Mouse (Mus musculus) MEL (cell line): ENCODE data around the gene Gpd2. TPM values are rescaled to one million over a fixed set of nuclear protein-coding genes. Genes with fewer than 3 reads are reported as not detected.

Experiments used
- DNase-seq: peaks from one replicate; pipeline ENCODE4 v3.0.0; 2011; ENCODE audit warnings: low read depth, low spot score
- H3K27ac ChIP-seq: 2 replicates; pipeline ENCODE4 v1.5.1; 2012; ENCODE audit warnings: low read depth, mild to moderate bottlenecking, control low read depth, low read length, moderate library complexity; ENCODE audit not compliant: control insufficient read depth
- H3K27me3 ChIP-seq, 2 experiments: fragments of 150-350 bp in 1 of 2; sonication (generic) in 1 of 2; 2 replicates each; pipeline ENCODE4 v1.6.1; 2012; ENCODE audit warnings: low read length in 2 of 2, mild to moderate bottlenecking in 2 of 2, improper control_type of control experiment in 1 of 2, moderate library complexity in 1 of 2; ENCODE audit not compliant: insufficient read depth in 2 of 2, control insufficient read depth in 1 of 2
- H3K36me3 ChIP-seq, 2 experiments: 2 replicates each; pipeline ENCODE4 v1.6.1; 2012 to 2014; ENCODE audit warnings: low read length in 2 of 2, improper control_type of control experiment in 1 of 2, inconsistent platforms in 1 of 2, mild to moderate bottlenecking in 1 of 2; ENCODE audit not compliant: insufficient read depth in 2 of 2, control insufficient read depth in 1 of 2
- H3K4me1 ChIP-seq, 2 experiments: fragments of 150-350 bp in 1 of 2; sonication (generic) in 1 of 2; 2 replicates each; pipeline ENCODE4 v1.6.1; 2012; ENCODE audit warnings: low read length in 2 of 2, improper control_type of control experiment in 1 of 2, mild to moderate bottlenecking in 1 of 2; ENCODE audit not compliant: insufficient read depth in 2 of 2, control insufficient read depth in 1 of 2
- H3K4me3 ChIP-seq, 2 experiments: fragments of 150-350 bp in 1 of 2; sonication (generic) in 1 of 2; 2 replicates each; pipeline ENCODE4 v1.5.1; 2012; ENCODE audit warnings: low read depth in 2 of 2, low read length in 2 of 2, mild to moderate bottlenecking in 2 of 2, moderate library complexity in 2 of 2, control low read depth in 1 of 2, improper control_type of control experiment in 1 of 2; ENCODE audit not compliant: control insufficient read depth in 1 of 2, insufficient read depth in 1 of 2
- H3K79me2 ChIP-seq: 2 replicates; pipeline ENCODE4 v1.6.1; 2012; ENCODE audit warnings: mild to moderate bottlenecking, low read length, moderate library complexity; ENCODE audit not compliant: control insufficient read depth, poor library complexity, insufficient read depth
- H3K9ac ChIP-seq: 2 replicates; pipeline ENCODE4 v1.6.1; 2012; ENCODE audit warnings: low read depth, mild to moderate bottlenecking, control low read depth, low read length, moderate library complexity; ENCODE audit not compliant: control insufficient read depth, poor library complexity, severe bottlenecking
- H3K9me3 ChIP-seq: fragments of 150-350 bp; sonication (generic); replicated peaks from 2 replicates; pipeline ENCODE4 v1.6.1; 2012; ENCODE audit warnings: mild to moderate bottlenecking, low read length, improper control_type of control experiment, moderate library complexity; ENCODE audit not compliant: insufficient read depth
- BHLHE40 ChIP-seq: IDR thresholded peaks from 2 replicates; pipeline ENCODE4 v1.6.1; 2012; ENCODE audit warnings: low read depth, mild to moderate bottlenecking, inconsistent platforms, low read length, improper control_type of control experiment, borderline replicate concordance
- CHD1 ChIP-seq: IDR thresholded peaks from 2 replicates; pipeline ENCODE4 v1.6.1; 2012; ENCODE audit warnings: low read depth, mild to moderate bottlenecking, inconsistent platforms, low read length, improper control_type of control experiment
- CHD2 ChIP-seq: IDR thresholded peaks from 2 replicates; pipeline ENCODE4 v1.6.1; 2011; ENCODE audit warnings: low read length, improper control_type of control experiment
- CTCF ChIP-seq, 3 experiments: IDR thresholded peaks in 2 of 3; conservative IDR thresholded peaks in 1 of 3; 2 replicates each; pipeline ENCODE4 v1.5.1; 2011 to 2012; ENCODE audit warnings: low read length in 3 of 3, low read depth in 2 of 3, mild to moderate bottlenecking in 2 of 3, improper control_type of control experiment in 1 of 3, inconsistent platforms in 1 of 3, mixed read lengths in 1 of 3, moderate library complexity in 1 of 3; ENCODE audit not compliant: control insufficient read depth in 1 of 3, insufficient read depth in 1 of 3, poor library complexity in 1 of 3, severe bottlenecking in 1 of 3
- E2F4 ChIP-seq: IDR thresholded peaks from 2 replicates; pipeline ENCODE4 v1.6.1; 2011; ENCODE audit warnings: low read depth, low read length, improper control_type of control experiment, borderline replicate concordance
- ELF1 ChIP-seq: IDR thresholded peaks from 2 replicates; pipeline ENCODE4 v1.6.1; 2014; ENCODE audit warnings: low read depth, mild to moderate bottlenecking, inconsistent platforms, low read length, improper control_type of control experiment, moderate library complexity
- EP300 ChIP-seq, 2 experiments: IDR thresholded peaks; 2 replicates each; pipeline ENCODE4 v1.6.1; 2011; ENCODE audit warnings: improper control_type of control experiment in 2 of 2, low read length in 2 of 2, low read depth in 1 of 2, mild to moderate bottlenecking in 1 of 2
- ETS1 ChIP-seq: IDR thresholded peaks from 2 replicates; pipeline ENCODE4 v1.6.1; 2012; ENCODE audit warnings: low read depth, mild to moderate bottlenecking, inconsistent platforms, low read length, improper control_type of control experiment, moderate library complexity
- GABPA ChIP-seq: IDR thresholded peaks from 2 replicates; pipeline ENCODE4 v1.6.1; 2012; ENCODE audit warnings: low read depth, mild to moderate bottlenecking, inconsistent platforms, low read length, improper control_type of control experiment, moderate library complexity
- GATA1 ChIP-seq: IDR thresholded peaks from 2 replicates; pipeline ENCODE4 v1.6.1; 2011; ENCODE audit warnings: low read depth, low read length, improper control_type of control experiment
- KAT2A ChIP-seq: conservative IDR thresholded peaks from 2 replicates; pipeline ENCODE4 v1.6.1; 2012; ENCODE audit warnings: low read depth, low read length, improper control_type of control experiment, inconsistent platforms
- MAFK ChIP-seq: IDR thresholded peaks from 2 replicates; pipeline ENCODE4 v1.6.1; 2011; ENCODE audit warnings: low read depth, mild to moderate bottlenecking, low read length, improper control_type of control experiment, borderline replicate concordance
- MAZ ChIP-seq: IDR thresholded peaks from 2 replicates; pipeline ENCODE4 v1.6.1; 2012; ENCODE audit warnings: low read depth, mild to moderate bottlenecking, inconsistent platforms, low read length, improper control_type of control experiment
- MEF2A ChIP-seq: IDR thresholded peaks from 2 replicates; pipeline ENCODE4 v1.6.1; 2014; ENCODE audit warnings: low read depth, mild to moderate bottlenecking, inconsistent platforms, low read length, improper control_type of control experiment; ENCODE audit not compliant: poor library complexity, insufficient replicate concordance, severe bottlenecking; ENCODE audit errors: extremely low read depth
- MYB ChIP-seq: IDR thresholded peaks from 2 replicates; pipeline ENCODE4 v1.6.1; 2011; ENCODE audit warnings: mild to moderate bottlenecking, low read depth, low read length, improper control_type of control experiment
- NRF1 ChIP-seq: IDR thresholded peaks from 2 replicates; pipeline ENCODE4 v1.6.1; 2014; ENCODE audit warnings: low read depth, mild to moderate bottlenecking, inconsistent platforms, low read length, improper control_type of control experiment, moderate library complexity; ENCODE audit not compliant: poor library complexity, insufficient read depth, severe bottlenecking
- POLR2A ChIP-seq, 2 experiments: IDR thresholded peaks; 2 replicates each; pipeline ENCODE4 v1.6.1; 2011 to 2012; ENCODE audit warnings: low read length in 2 of 2, mild to moderate bottlenecking in 2 of 2, control low read depth in 1 of 2, improper control_type of control experiment in 1 of 2, low read depth in 1 of 2, moderate library complexity in 1 of 2; ENCODE audit not compliant: control insufficient read depth in 1 of 2, insufficient read depth in 1 of 2, poor library complexity in 1 of 2
- POLR2AphosphoS2 ChIP-seq: IDR thresholded peaks from 2 replicates; pipeline ENCODE4 v1.6.1; 2011; ENCODE audit warnings: low read length, improper control_type of control experiment
- POLR2AphosphoS5 ChIP-seq: IDR thresholded peaks from 2 replicates; pipeline ENCODE4 v1.6.1; 2012; ENCODE audit warnings: low read depth, borderline replicate concordance, mild to moderate bottlenecking, inconsistent platforms, low read length, moderate library complexity, mixed read lengths
- RAD21 ChIP-seq: IDR thresholded peaks from 2 replicates; pipeline ENCODE4 v1.6.1; 2011; ENCODE audit warnings: mild to moderate bottlenecking, low read depth, low read length, improper control_type of control experiment
- SIN3A ChIP-seq: IDR thresholded peaks from 2 replicates; pipeline ENCODE4 v1.6.1; 2012; ENCODE audit warnings: low read length, improper control_type of control experiment, inconsistent platforms
- SMC3 ChIP-seq: IDR thresholded peaks from 2 replicates; pipeline ENCODE4 v1.6.1; 2011; ENCODE audit warnings: low read depth, low read length, improper control_type of control experiment
- TAL1 ChIP-seq: IDR thresholded peaks from 2 replicates; pipeline ENCODE4 v1.6.1; 2012; ENCODE audit warnings: mild to moderate bottlenecking, inconsistent platforms, low read length, moderate library complexity, mixed read lengths
- TCF12 ChIP-seq: IDR thresholded peaks from 2 replicates; pipeline ENCODE4 v1.6.1; 2014; ENCODE audit warnings: low read depth, mild to moderate bottlenecking, inconsistent platforms, low read length, improper control_type of control experiment, moderate library complexity
- UBTF ChIP-seq: IDR thresholded peaks from 2 replicates; pipeline ENCODE4 v1.6.1; 2012; ENCODE audit warnings: low read depth, mild to moderate bottlenecking, inconsistent platforms, low read length, improper control_type of control experiment, moderate library complexity, borderline replicate concordance; ENCODE audit not compliant: insufficient read depth
- USF2 ChIP-seq, 2 experiments: IDR thresholded peaks; 2 replicates each; pipeline ENCODE4 v1.6.1; 2011 to 2012; ENCODE audit warnings: improper control_type of control experiment in 2 of 2, low read length in 2 of 2, borderline replicate concordance in 1 of 2, inconsistent platforms in 1 of 2, low read depth in 1 of 2, mild to moderate bottlenecking in 1 of 2; ENCODE audit not compliant: insufficient read depth in 1 of 2
- ZKSCAN1 ChIP-seq: IDR thresholded peaks from 2 replicates; pipeline ENCODE4 v1.6.1; 2012; ENCODE audit warnings: low read depth, mild to moderate bottlenecking, inconsistent platforms, low read length, improper control_type of control experiment, moderate library complexity
- ZMIZ1 ChIP-seq: IDR thresholded peaks from 2 replicates; pipeline ENCODE4 v1.6.1; 2012; ENCODE audit warnings: low read depth, mild to moderate bottlenecking, inconsistent platforms, low read length, improper control_type of control experiment, moderate library complexity
- ZNF384 ChIP-seq: IDR thresholded peaks from 2 replicates; pipeline ENCODE4 v1.6.1; 2012; ENCODE audit warnings: low read depth, mild to moderate bottlenecking, inconsistent platforms, low read length, improper control_type of control experiment
- polyA plus RNA-seq, 2 experiments: library from polyadenylated mRNA; stranded (reverse) in 1 of 2; unstranded in 1 of 2; fragments of >175 nt in 1 of 2; fragments of >200 nt in 1 of 2; gene quantifications; 2 replicates each; pipeline versions ENCODE4 v1.2.1 to v1.2.4; 2012; ENCODE audit warnings: low replicate concordance in 2 of 2, low read depth in 1 of 2; ENCODE audit not compliant: insufficient read length in 2 of 2, insufficient read depth in 1 of 2, missing spikeins in 1 of 2
- total RNA-seq: library from RNA; depleted of rRNA; stranded (reverse); fragments of 300-350 nt; gene quantifications from 2 replicates; pipeline ENCODE4 v1.2.3, GENCODE M21; 2012

The Gpd2 gene
- total and polyA plus RNA-seq, 3 experiments = 16.9 to 72.8 (median 24.6) TPM

DNA sequence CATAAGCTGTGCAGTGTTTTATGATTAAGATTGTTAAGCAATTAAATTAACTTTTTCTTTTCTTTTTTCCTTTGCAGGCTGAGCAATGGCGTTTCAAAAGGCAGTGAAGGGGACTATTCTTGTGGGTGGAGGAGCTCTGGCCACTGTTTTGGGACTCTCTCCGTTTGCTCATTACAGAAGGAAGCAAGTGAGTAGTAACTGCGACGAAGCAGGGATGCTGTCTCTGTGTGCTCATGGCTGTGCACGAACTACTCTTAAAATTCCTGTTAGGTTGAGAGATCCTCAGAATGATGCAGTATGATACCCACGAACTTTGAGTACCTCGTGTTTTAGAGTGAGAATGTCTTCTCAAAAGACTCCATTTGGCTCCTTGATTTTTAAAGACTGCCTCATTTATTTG is 30.5 kb downstream of the Gpd2 start:
- H3K4me1 ChIP-seq = no peaks in the 10 kb centered on the region; a peak in 1 of 4 replicates
- no peak overlapping the region for H3K27ac ChIP-seq
- no peak for TF ChIP-seq UBTF
- no peak for TF ChIP-seq NRF1
- no peak for TF ChIP-seq MAFK
- no peak for TF ChIP-seq POLR2A (IDR thresholded peaks at IDR 0.05; ENCODE audit: control insufficient read depth in 1 of 2, insufficient read depth in 1 of 2, low read depth in 1 of 2, low read length in 2 of 2, poor library complexity in 1 of 2)
- no peak for TF ChIP-seq CHD1
- TF ChIP-seq MEF2A = no peak
- no peak for TF ChIP-seq SMC3
- no peak for TF ChIP-seq TAL1
- TF ChIP-seq KAT2A = no peak
- TF ChIP-seq ETS1 = no peak
- TF ChIP-seq EP300 (IDR thresholded peaks at IDR 0.05; ENCODE audit: low read depth in 1 of 2, low read length in 2 of 2) = no peak
- no peak for TF ChIP-seq BHLHE40
- TF ChIP-seq CTCF (IDR thresholded peaks at IDR 0.05 in 2 of 3, conservative IDR thresholded peaks at IDR 0.05 in 1 of 3; ENCODE audit: control insufficient read depth in 1 of 3, insufficient read depth in 1 of 3, low read depth in 2 of 3, low read length in 3 of 3, poor library complexity in 1 of 3, severe bottlenecking in 1 of 3) = no peak
- TF ChIP-seq ZKSCAN1 = no peak
- TF ChIP-seq E2F4 = no peak
- TF ChIP-seq ZMIZ1 = no peak
- TF ChIP-seq GATA1 = no peak
- no peak for TF ChIP-seq RAD21
- TF ChIP-seq SIN3A = no peak
- no peak for TF ChIP-seq USF2 (IDR thresholded peaks at IDR 0.05; ENCODE audit: borderline replicate concordance in 1 of 2, insufficient read depth in 1 of 2, low read depth in 1 of 2, low read length in 2 of 2)
- H3K27me3 ChIP-seq = no peaks in the 10 kb centered on the region
- H3K79me2 ChIP-seq = no peaks in the 10 kb centered on the region; the same call in 1 of the 2 replicates
- no peak for DNase-seq
- H3K4me3 ChIP-seq = no peak overlapping the region
- H3K9ac ChIP-seq = no peak overlapping the region
- H3K9me3 ChIP-seq = no peaks in the 10 kb centered on the region
- no peaks in the 10 kb centered on the region for H3K36me3 ChIP-seq

- H3K4me3 ChIP-seq = no peak overlapping the region
- H3K4me1 ChIP-seq = no peaks in the 10 kb centered on the region
- H3K9me3 ChIP-seq = no peaks in the 10 kb centered on the region
- H3K9ac ChIP-seq = no peak overlapping the region
- DNase-seq = no peak
- TF ChIP-seq TCF12 = no peak
- no peak for TF ChIP-seq POLR2AphosphoS5
- no peak for TF ChIP-seq SMC3
- TF ChIP-seq ZMIZ1 = no peak
- no peak for TF ChIP-seq CHD1
- no peak for TF ChIP-seq E2F4
- TF ChIP-seq GABPA = no peak
- TF ChIP-seq ZNF384 = no peak
- TF ChIP-seq ELF1 = no peak
- no peak for TF ChIP-seq MAFK
- no peak for TF ChIP-seq USF2 (IDR thresholded peaks at IDR 0.05; ENCODE audit: borderline replicate concordance in 1 of 2, insufficient read depth in 1 of 2, low read depth in 1 of 2, low read length in 2 of 2)
- TF ChIP-seq UBTF = no peak
- TF ChIP-seq SIN3A = no peak
- TF ChIP-seq MAZ = no peak
- TF ChIP-seq POLR2A (IDR thresholded peaks at IDR 0.05; ENCODE audit: control insufficient read depth in 1 of 2, insufficient read depth in 1 of 2, low read depth in 1 of 2, low read length in 2 of 2, poor library complexity in 1 of 2) = no peak
- TF ChIP-seq POLR2AphosphoS2 = no peak
- no peak for TF ChIP-seq MYB
- no peak for TF ChIP-seq CHD2
- H3K36me3 ChIP-seq = no peaks in the 10 kb centered on the region
- no peaks in the 10 kb centered on the region for H3K79me2 ChIP-seq
- H3K27me3 ChIP-seq = no peaks in the 10 kb centered on the region
- no peak overlapping the region for H3K27ac ChIP-seq
Observed at GRCm38 (mm10) chr2:57268839-57269238, 31.4 kb downstream of the Gpd2 start.
